Mouse (Mus musculus) ES-E14 (cell line): ENCODE measurements around the gene Cers5. TPM values are rescaled to one million over a fixed set of nuclear protein-coding genes. Genes with fewer than 3 reads are reported as not detected.
"Not testable (repeated sequence)": the region's sequence is repeated elsewhere in the genome, so short reads cannot be mapped to it uniquely, and the experiment has no call there.

ENCODE experiments used
- DNase-seq: peaks from one replicate; pipeline ENCODE4 v3.0.0-alpha.2; 2013; ENCODE audit warnings: low read depth, low spot score
- H3K27ac ChIP-seq: 2 replicates; pipeline ENCODE4 v1.5.1; 2012; ENCODE audit warnings: low read depth, mild to moderate bottlenecking, low read length, moderate library complexity, mixed read lengths; ENCODE audit not compliant: poor library complexity, insufficient read depth, severe bottlenecking
- H3K36me3 ChIP-seq: 2 replicates; pipeline ENCODE4 v1.6.1; 2012; ENCODE audit warnings: mild to moderate bottlenecking, low read length, moderate library complexity, mixed read lengths; ENCODE audit not compliant: control insufficient read depth, poor library complexity, insufficient read depth, severe bottlenecking
- H3K4me1 ChIP-seq, 2 experiments: fragments of 150-350 bp in 1 of 2; sonication (generic) in 1 of 2; 2 replicates each; pipeline ENCODE4 v1.6.1; 2012; ENCODE audit warnings: low read length in 2 of 2, mild to moderate bottlenecking in 1 of 2, mixed read lengths in 1 of 2; ENCODE audit not compliant: control insufficient read depth in 2 of 2, insufficient read depth in 2 of 2, poor library complexity in 1 of 2
- H3K4me3 ChIP-seq, 2 experiments: fragments of 150-350 bp in 1 of 2; sonication (generic) in 1 of 2; 2 replicates each; pipeline ENCODE4 v1.5.1; 2012; ENCODE audit warnings: low read length in 2 of 2, low read depth in 1 of 2, mild to moderate bottlenecking in 1 of 2, mixed read lengths in 1 of 2; ENCODE audit not compliant: insufficient read depth in 1 of 2, poor library complexity in 1 of 2, severe bottlenecking in 1 of 2
- H3K9ac ChIP-seq: 2 replicates; pipeline ENCODE4 v1.6.1; 2012; ENCODE audit warnings: low read depth, mild to moderate bottlenecking, low read length, mixed read lengths; ENCODE audit not compliant: poor library complexity, insufficient read depth, severe bottlenecking
- H3K9me3 ChIP-seq: fragments of 150-350 bp; sonication (generic); 2 replicates; pipeline ENCODE4 v1.6.1; 2012; ENCODE audit warnings: low read depth, mild to moderate bottlenecking, low read length; ENCODE audit not compliant: control insufficient read depth, insufficient read depth
- CHD2 ChIP-seq: IDR thresholded peaks from 2 replicates; pipeline ENCODE4 v1.6.1; 2014; ENCODE audit warnings: mild to moderate bottlenecking, low read depth, low read length, inconsistent platforms
- HCFC1 ChIP-seq: IDR thresholded peaks from 2 replicates; pipeline ENCODE4 v1.6.1; 2012; ENCODE audit warnings: low read length, inconsistent platforms, borderline replicate concordance; ENCODE audit not compliant: insufficient read depth
- MAFK ChIP-seq: IDR thresholded peaks from 2 replicates; pipeline ENCODE4 v1.6.1; 2014; ENCODE audit warnings: mild to moderate bottlenecking, low read depth, low read length, inconsistent platforms; ENCODE audit not compliant: insufficient read depth
- ZC3H11A ChIP-seq: IDR thresholded peaks from 2 replicates; pipeline ENCODE4 v1.6.1; 2012; ENCODE audit warnings: low read depth, mild to moderate bottlenecking, inconsistent platforms, low read length, borderline replicate concordance
- ZNF384 ChIP-seq: IDR thresholded peaks from 2 replicates; pipeline ENCODE4 v1.6.1; 2012; ENCODE audit warnings: low read depth, low read length, inconsistent platforms
- in situ Hi-C, 2 experiments: fragments of 600-800 bp; cut with MboI; formaldehyde crosslinking; loops; one replicate each; pipeline ENCODE4 v1.15.1; 2025; ENCODE audit warnings: low sequenced_read_pairs in 2 of 2, inconsistent platforms in 1 of 2; ENCODE audit not compliant: unreplicated experiment in 2 of 2
- total RNA-seq: library from RNA; depleted of rRNA; stranded (reverse); fragments of 300-350 nt; gene quantifications from 2 replicates; pipeline ENCODE4 v1.2.3, GENCODE M21; 2012

Cers5 gene
- total RNA-seq, 1 experiment: 126 TPM

GRCm38 (mm10) chr15:99703676-99704040, 69.0 kb downstream of the Cers5 start:
- H3K9ac ChIP-seq: peak overlapping the region; percentile 76; the same call in 1 of the 2 replicates
- peaks cover 10 to 19% of the 10 kb centered on the region in 2 experiments; a peak in 3 of 4 replicates for H3K4me1 ChIP-seq
- no peaks in the 10 kb centered on the region for H3K9me3 ChIP-seq
- peak overlapping the region; percentile 89 to 90 for H3K4me3 ChIP-seq
- TF ChIP-seq MAFK (no peak), CHD2 (no peak), ZNF384 (no peak), ZC3H11A (no peak), HCFC1 (no peak)
- H3K27ac ChIP-seq: peak overlapping the region; percentile 89; the same call in 1 of the 2 replicates
- peaks cover 16% of the 10 kb centered on the region for H3K36me3 ChIP-seq
- in situ Hi-C loops: no loop called here
- DNase-seq: no peak

- in situ Hi-C loops: no loop called here
- DNase-seq: no peak
- Histone ChIP-seq H3K36me3 (peaks cover 16% of the 10 kb centered on the region), H3K9me3 (no peaks in the 10 kb centered on the region), H3K4me1 (peaks cover 10 to 22% of the 10 kb centered on the region in 2 experiments; a peak in 3 of 4 replicates), H3K27ac (peak overlapping the region; percentile 89), H3K4me3 (peak overlapping the region; percentile 89 to 90), H3K9ac (peak overlapping the region; percentile 76)
- TF ChIP-seq ZC3H11A (no peak), ZNF384 (no peak), MAFK (no peak), CHD2 (no peak), HCFC1 (no peak)
Measured at GRCm38 (mm10) chr15:99703104-99703503, 69.6 kb downstream of the Cers5 start.

GRCm38 (mm10) chr15:99701999-99702900, 70.4 kb downstream of the Cers5 start, which contains the start of gene Smarcd1:
Smarcd1 (plus strand) TSS chr15:99702129.
- Histone ChIP-seq H3K9me3 (no peaks in the 10 kb centered on the region), H3K9ac (peak within 1 kb of the TSS; percentile 95), H3K4me1 (peaks cover 7 to 22% of the 10 kb centered on the region in 2 experiments; a peak in 3 of 4 replicates), H3K27ac (peak within 1 kb of the TSS; percentile 95), H3K36me3 (peaks cover 9% of the 10 kb centered on the region), H3K4me3 (peak within 1 kb of the TSS; percentile 89 to 90)
- no peak for TF ChIP-seq CHD2
- TF ChIP-seq MAFK: no peak
- no peak for TF ChIP-seq ZNF384
- TF ChIP-seq HCFC1: peak; percentile 67; the same call in 1 of the 2 replicates
- TF ChIP-seq ZC3H11A: no peak
- DNase-seq: peak; percentile 88
- in situ Hi-C loops: no loop called here

GRCm38 (mm10) chr15:99701640-99701998, 71.1 kb downstream of the Cers5 start:
- H3K27ac ChIP-seq: peak overlapping the region; percentile 65; the same call in 1 of the 2 replicates
- H3K4me1 ChIP-seq: peaks cover 6 to 22% of the 10 kb centered on the region in 2 experiments; a peak in 3 of 4 replicates
- peak overlapping the region; percentile 89 to 90 for H3K4me3 ChIP-seq
- H3K36me3 ChIP-seq, H3K9me3 ChIP-seq, DNase-seq, in situ Hi-C loops: not testable (repeated sequence)
- H3K9ac ChIP-seq: peak overlapping the region; percentile 95; the same call in 1 of the 2 replicates
